ENCODE assay signal across 9 mouse cellular contexts in genomic region chr12:103368326-103368669, GRCm38 (mm10). TPM values are rescaled to one million over a fixed set of nuclear protein-coding genes. Genes with fewer than 3 reads are reported as not detected.
DNase-seq lines count a peak whose midpoint lies in the region; ATAC-seq and TF ChIP-seq lines count a peak whose summit lies in the region.
"Had no signal": no experiment of that assay in that cellular context is flagged by ENCODE, and none has a peak within 500 bp of the region (broad histone marks: within the 10 kb centered on the region; RNA-seq: fewer than 3 reads in every experiment).

No protein-coding gene starts in this region.

- no peak for TF ChIP-seq CTCF in forebrain, postnatal 0 days (IDR thresholded peaks at IDR 0.05; ENCODE audit: low read depth)
- TF ChIP-seq CTCF in liver, postnatal 0 days (IDR thresholded peaks at IDR 0.05; ENCODE audit: low read depth) = no peak

- H3K9ac ChIP-seq in hindbrain, embryonic 12.5 days = no peak overlapping the region
- no peak overlapping the region for H3K9ac ChIP-seq in embryonic facial prominence, embryonic 13.5 days
- no peak overlapping the region for H3K9ac ChIP-seq in forebrain, postnatal 0 days
- H3K9ac ChIP-seq in liver, postnatal 0 days (replicated peaks) = no peak overlapping the region

- H3K27ac ChIP-seq in hindbrain, embryonic 12.5 days = no peak overlapping the region
- no peak overlapping the region for H3K27ac ChIP-seq in hindbrain, embryonic 10.5 days
- H3K27ac ChIP-seq in embryonic facial prominence, embryonic 13.5 days = no peak overlapping the region
- H3K27ac ChIP-seq in forebrain, postnatal 0 days (ENCODE audit: low read depth, low read length) = no peak overlapping the region
- no peak overlapping the region for H3K27ac ChIP-seq in liver, postnatal 0 days (ENCODE audit: low read depth)

- no peaks in the 10 kb centered on the region for H3K4me1 ChIP-seq in hindbrain, embryonic 12.5 days
- H3K4me1 ChIP-seq in hindbrain, embryonic 10.5 days (replicated peaks) = peaks cover 8% of the 10 kb centered on the region
- no peaks in the 10 kb centered on the region for H3K4me1 ChIP-seq in embryonic facial prominence, embryonic 13.5 days
- no peaks in the 10 kb centered on the region for H3K4me1 ChIP-seq in forebrain, postnatal 0 days (ENCODE audit: insufficient read depth)
- peaks cover 7% of the 10 kb centered on the region for H3K4me1 ChIP-seq in liver, postnatal 0 days (ENCODE audit: insufficient read depth)

- WGBS in hindbrain, embryonic 12.5 days = 80% methylated on average over 7 of the region's 7 CpGs
- WGBS in hindbrain, embryonic 10.5 days = 76% methylated on average over 7 of the region's 7 CpGs
- 80% methylated on average over 7 of the region's 7 CpGs for WGBS in embryonic facial prominence, embryonic 13.5 days
- WGBS in forebrain, postnatal 0 days = 82% methylated on average over 7 of the region's 7 CpGs
- 59% methylated on average over 7 of the region's 7 CpGs for WGBS in liver, postnatal 0 days (ENCODE audit: insufficient replicate concordance)

- ATAC-seq in hindbrain, embryonic 12.5 days (ENCODE audit: low FRiP score) = peak; percentile 9; the same call in 1 of the 2 replicates
- ATAC-seq in embryonic facial prominence, embryonic 13.5 days (ENCODE audit: insufficient number of reproducible peaks, insufficient read depth, low FRiP score, low TSS enrichment, low read depth) = no peak
- ATAC-seq in forebrain, postnatal 0 days = no peak
- no peak; the same call in 1 of the 2 replicates for ATAC-seq in liver, postnatal 0 days

- no peaks in the 10 kb centered on the region for H3K36me3 ChIP-seq in hindbrain, embryonic 12.5 days
- no peaks in the 10 kb centered on the region for H3K36me3 ChIP-seq in hindbrain, embryonic 10.5 days
- H3K36me3 ChIP-seq in embryonic facial prominence, embryonic 13.5 days = no peaks in the 10 kb centered on the region
- H3K36me3 ChIP-seq in forebrain, postnatal 0 days (ENCODE audit: insufficient read depth) = no peaks in the 10 kb centered on the region
- no peaks in the 10 kb centered on the region for H3K36me3 ChIP-seq in liver, postnatal 0 days (replicated peaks; ENCODE audit: insufficient read depth, low read length)

- no peak for DNase-seq in hindbrain, embryonic 10.5 days (ENCODE audit: low spot score)
- DNase-seq in forebrain, postnatal 0 days = no peak
- DNase-seq in liver, postnatal 0 days = no peak
- DNase-seq in right cerebral cortex, adult 2 months (ENCODE audit: low spot score in 2 of 2) = no peak
- no peak for DNase-seq in frontal cortex, postnatal 10 days (ENCODE audit: low spot score in 2 of 2)
- DNase-seq in right cerebral cortex, postnatal 14 days = no peak

- no peaks in the 10 kb centered on the region for H3K9me3 ChIP-seq in hindbrain, embryonic 12.5 days (replicated peaks)
- H3K9me3 ChIP-seq in hindbrain, embryonic 10.5 days = no peaks in the 10 kb centered on the region
- no peaks in the 10 kb centered on the region for H3K9me3 ChIP-seq in embryonic facial prominence, embryonic 13.5 days
- no peaks in the 10 kb centered on the region for H3K9me3 ChIP-seq in forebrain, postnatal 0 days (ENCODE audit: low read length)
- no peaks in the 10 kb centered on the region for H3K9me3 ChIP-seq in liver, postnatal 0 days (ENCODE audit: low read length)

- H3K27me3 ChIP-seq in hindbrain, embryonic 12.5 days = peaks cover 10% of the 10 kb centered on the region
- H3K27me3 ChIP-seq in hindbrain, embryonic 10.5 days (ENCODE audit: insufficient read depth, poor library complexity, severe bottlenecking) = peaks cover 22% of the 10 kb centered on the region
- peaks cover 7% of the 10 kb centered on the region; the same call in 1 of the 2 replicates for H3K27me3 ChIP-seq in embryonic facial prominence, embryonic 13.5 days
- no peaks in the 10 kb centered on the region for H3K27me3 ChIP-seq in forebrain, postnatal 0 days (ENCODE audit: insufficient read depth, low read length)
- 0 out of 2 replicates have a peak, but pooled peaks cover 6% of the 10 kb centered on the region for H3K27me3 ChIP-seq in liver, postnatal 0 days (ENCODE audit: insufficient read depth, low read length)

- no peak overlapping the region for H3K4me3 ChIP-seq in hindbrain, embryonic 12.5 days
- H3K4me3 ChIP-seq in hindbrain, embryonic 10.5 days = no peak overlapping the region
- no peak overlapping the region for H3K4me3 ChIP-seq in embryonic facial prominence, embryonic 13.5 days
- H3K4me3 ChIP-seq in forebrain, postnatal 0 days (ENCODE audit: low read depth, low read length) = no peak overlapping the region
- 0 out of 2 replicates have a peak overlapping the region, but pooled peaks have one; percentile 13 for H3K4me3 ChIP-seq in liver, postnatal 0 days (ENCODE audit: low read depth, low read length)

- no peak overlapping the region for H3K4me2 ChIP-seq in hindbrain, embryonic 12.5 days (replicated peaks)
- H3K4me2 ChIP-seq in embryonic facial prominence, embryonic 13.5 days = peak overlapping the region; percentile 35
- peak overlapping the region; percentile 19; the same call in 1 of the 2 replicates for H3K4me2 ChIP-seq in forebrain, postnatal 0 days (ENCODE audit: low read depth)
- peak overlapping the region; percentile 58 for H3K4me2 ChIP-seq in liver, postnatal 0 days (ENCODE audit: low read depth, low read length)

- no peak for TF ChIP-seq EP300 in liver, postnatal 0 days (IDR thresholded peaks at IDR 0.05; ENCODE audit: low read depth)

RNA-seq across cellular contexts. Expression of gene Asb2, which starts 12.5 kb away (rescaled TPM):
- 0.71 and 2.0 TPM in 2 replicates for polyA plus RNA-seq in hindbrain, embryonic 12.5 days (2016; fragmentation: Nextera tagmentation; extraction: Ambion mirVana)
- polyA plus RNA-seq in hindbrain, embryonic 10.5 days (2016; fragmentation: Nextera tagmentation; extraction: Ambion mirVana) = 0.64 and 1.2 TPM in 2 replicates
- 0.87 and 1.7 TPM in 2 replicates for polyA plus RNA-seq in embryonic facial prominence, embryonic 13.5 days (2015; fragmentation: Nextera tagmentation; extraction: Ambion mirVana)
- total RNA-seq in forebrain, postnatal 0 days (2014; rRNA removed) = 1.6 and 2.1 TPM in 2 replicates
- polyA plus RNA-seq in forebrain, postnatal 0 days (2015; fragmentation: Nextera tagmentation; extraction: Ambion mirVana) = 1.5 and 1.6 TPM in 2 replicates
- 5.7 and 5.9 TPM in 2 replicates for polyA plus RNA-seq in liver, postnatal 0 days (2015; fragmentation: Nextera tagmentation; extraction: Ambion mirVana)

RNA-seq across cellular contexts. Expression of gene Otub2, which starts 20.2 kb away (rescaled TPM):
- 16.9 TPM in 2 replicates for polyA plus RNA-seq in hindbrain, embryonic 12.5 days (2016; fragmentation: Nextera tagmentation; extraction: Ambion mirVana)
- 10.5 and 15.4 TPM in 2 replicates for polyA plus RNA-seq in hindbrain, embryonic 10.5 days (2016; fragmentation: Nextera tagmentation; extraction: Ambion mirVana)
- polyA plus RNA-seq in embryonic facial prominence, embryonic 13.5 days (2015; fragmentation: Nextera tagmentation; extraction: Ambion mirVana) = 10.7 and 11.4 TPM in 2 replicates
- total RNA-seq in forebrain, postnatal 0 days (2014; rRNA removed) = 22.2 and 26.5 TPM in 2 replicates
- polyA plus RNA-seq in forebrain, postnatal 0 days (2015; fragmentation: Nextera tagmentation; extraction: Ambion mirVana) = 18.9 and 21.3 TPM in 2 replicates
- polyA plus RNA-seq in liver, postnatal 0 days (2015; fragmentation: Nextera tagmentation; extraction: Ambion mirVana) = 8.2 and 9.2 TPM in 2 replicates

RNA-seq across cellular contexts. Expression of gene 9330161L09Rik, which starts 39.3 kb away (rescaled TPM):
- polyA plus RNA-seq in hindbrain, embryonic 12.5 days (2016; fragmentation: Nextera tagmentation; extraction: Ambion mirVana) = 0.79 and 1.3 TPM in 2 replicates
- 0.76 TPM in 1 of 2 replicates, not detected in the other for polyA plus RNA-seq in hindbrain, embryonic 10.5 days (2016; fragmentation: Nextera tagmentation; extraction: Ambion mirVana)
- polyA plus RNA-seq in embryonic facial prominence, embryonic 13.5 days (2015; fragmentation: Nextera tagmentation; extraction: Ambion mirVana) = 0.45 and 0.63 TPM in 2 replicates
- 5.1 and 11.8 TPM in 2 replicates for total RNA-seq in forebrain, postnatal 0 days (2014; rRNA removed)
- 0.82 and 1.3 TPM in 2 replicates for polyA plus RNA-seq in forebrain, postnatal 0 days (2015; fragmentation: Nextera tagmentation; extraction: Ambion mirVana)
- polyA plus RNA-seq in liver, postnatal 0 days (2015; fragmentation: Nextera tagmentation; extraction: Ambion mirVana) = 0.14 TPM in 1 of 2 replicates, not detected in the other

RNA-seq across cellular contexts. Expression of gene Ddx24, which starts 57.3 kb away (rescaled TPM):
- polyA plus RNA-seq in hindbrain, embryonic 12.5 days (2016; fragmentation: Nextera tagmentation; extraction: Ambion mirVana) = 120 and 128 TPM in 2 replicates
- polyA plus RNA-seq in hindbrain, embryonic 10.5 days (2016; fragmentation: Nextera tagmentation; extraction: Ambion mirVana) = 92.6 and 94.6 TPM in 2 replicates
- polyA plus RNA-seq in embryonic facial prominence, embryonic 13.5 days (2015; fragmentation: Nextera tagmentation; extraction: Ambion mirVana) = 137 and 142 TPM in 2 replicates
- 140 and 175 TPM in 2 replicates for total RNA-seq in forebrain, postnatal 0 days (2014; rRNA removed)
- polyA plus RNA-seq in forebrain, postnatal 0 days (2015; fragmentation: Nextera tagmentation; extraction: Ambion mirVana) = 169 and 173 TPM in 2 replicates
- 58.1 and 59.1 TPM in 2 replicates for polyA plus RNA-seq in liver, postnatal 0 days (2015; fragmentation: Nextera tagmentation; extraction: Ambion mirVana)

RNA-seq across cellular contexts. Expression of gene Fam181a, which starts 57.5 kb away (rescaled TPM):
- 13.6 and 14.4 TPM in 2 replicates for polyA plus RNA-seq in hindbrain, embryonic 12.5 days (2016; fragmentation: Nextera tagmentation; extraction: Ambion mirVana)
- polyA plus RNA-seq in hindbrain, embryonic 10.5 days (2016; fragmentation: Nextera tagmentation; extraction: Ambion mirVana) = 24.9 and 26.1 TPM in 2 replicates
- polyA plus RNA-seq in embryonic facial prominence, embryonic 13.5 days (2015; fragmentation: Nextera tagmentation; extraction: Ambion mirVana) = 0.22 TPM in 1 of 2 replicates, not detected in the other
- total RNA-seq in forebrain, postnatal 0 days (2014; rRNA removed) = 10.0 and 10.7 TPM in 2 replicates
- 6.9 and 9.1 TPM in 2 replicates for polyA plus RNA-seq in forebrain, postnatal 0 days (2015; fragmentation: Nextera tagmentation; extraction: Ambion mirVana)
- polyA plus RNA-seq in liver, postnatal 0 days (2015; fragmentation: Nextera tagmentation; extraction: Ambion mirVana) = not detected in 2 replicates
- total RNA-seq: adrenal gland, postnatal 25 days had no signal
